Mouse (Mus musculus) hindbrain, embryonic 16.5 days (tissue): ENCODE data around the gene Zfp655. TPM values are rescaled to one million over a fixed set of nuclear protein-coding genes. Genes with fewer than 3 reads are reported as not detected.

ENCODE experiments used
- ATAC-seq: fragments of 200-750 bp; cut with Nextera tagmentation; 2 replicates; pipeline ENCODE4 v1.8.0; 2017; ENCODE audit warnings: moderate TSS enrichment, moderate library complexity
- H3K27ac ChIP-seq: fragments of 300-500 bp; sonication (generic); 2 replicates; pipeline ENCODE4 v1.5.1; 2014; ENCODE audit warnings: low read depth, mild to moderate bottlenecking, control low read depth, low read length, moderate library complexity
- H3K27me3 ChIP-seq: fragments of 300-500 bp; sonication (generic); replicated peaks from 2 replicates; pipeline ENCODE4 v1.6.1; 2014; ENCODE audit warnings: low read length; ENCODE audit not compliant: control insufficient read depth, insufficient read depth
- H3K36me3 ChIP-seq: fragments of 300-500 bp; sonication (generic); 2 replicates; pipeline ENCODE4 v1.6.1; 2014; ENCODE audit warnings: mild to moderate bottlenecking, low read length, moderate library complexity, mixed read lengths; ENCODE audit not compliant: control insufficient read depth, insufficient read depth
- H3K4me1 ChIP-seq: fragments of 300-500 bp; sonication (generic); 2 replicates; pipeline ENCODE4 v1.6.1; 2014; ENCODE audit warnings: low read depth, low read length; ENCODE audit not compliant: control insufficient read depth, insufficient read depth
- H3K4me2 ChIP-seq: fragments of 300-500 bp; sonication (generic); 2 replicates; pipeline ENCODE4 v1.6.1; 2014; ENCODE audit warnings: mild to moderate bottlenecking, low read length, control low read depth, moderate library complexity
- H3K4me3 ChIP-seq: fragments of 300-500 bp; sonication (generic); 2 replicates; pipeline ENCODE4 v1.5.1; 2014; ENCODE audit warnings: mild to moderate bottlenecking, low read length, control low read depth, moderate library complexity
- H3K9ac ChIP-seq: fragments of 300-500 bp; sonication (generic); 2 replicates; pipeline ENCODE4 v1.6.1; 2014; ENCODE audit warnings: low read depth, mild to moderate bottlenecking, control low read depth, low read length, moderate library complexity
- H3K9me3 ChIP-seq: fragments of 300-500 bp; sonication (generic); 2 replicates; pipeline ENCODE4 v1.6.1; 2014; ENCODE audit warnings: mild to moderate bottlenecking, low read length, moderate library complexity; ENCODE audit not compliant: control insufficient read depth
- WGBS: fragments of 180-500 bp; shearing (Covaris S2); extraction: QIAGEN DNeasy Blood & Tissue Kit; methylation state at CpG from one replicate; pipeline ENCODE4 v1.1.7; 2014; 5-methylcytosine and 5-hydroxymethylcytosine counted together
- polyA plus RNA-seq: library from polyadenylated mRNA; unstranded; fragments of >200 nt; fragmentation: Nextera tagmentation; extraction: Ambion mirVana; gene quantifications from 2 replicates; pipeline ENCODE4 v1.2.1, GENCODE M21; 2015

The Zfp655 gene
- polyA plus RNA-seq, result 27.2 and 30.0 TPM in 2 replicates

DNA sequence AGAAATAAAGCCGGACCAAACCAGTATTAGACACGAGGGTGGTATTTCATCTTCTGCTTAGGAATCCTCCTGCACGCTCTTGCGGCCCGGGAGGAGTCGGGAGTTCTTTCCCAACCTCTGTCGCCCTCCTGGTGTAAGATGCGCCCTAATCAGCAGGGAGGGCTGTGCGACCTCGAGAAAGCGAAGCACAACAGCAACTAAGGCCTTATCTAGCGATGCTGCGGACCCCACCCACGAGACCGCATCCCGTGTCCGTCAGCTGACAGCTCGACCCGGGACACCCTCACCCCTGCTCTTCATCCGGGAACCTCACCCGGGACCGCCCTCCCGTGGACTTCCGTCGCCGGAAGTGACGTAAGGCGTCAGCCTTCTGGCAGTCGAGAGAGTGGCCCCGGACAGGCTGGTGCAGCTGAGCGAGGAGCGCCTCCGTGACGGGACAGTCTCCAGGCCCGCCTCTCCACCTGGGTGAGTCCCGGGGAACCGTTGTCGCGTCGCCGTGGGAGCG lies at the start of gene Zfp655:
Gene Zfp655 (plus strand): TSS at position 349 of the 505 bp plus-strand sequence.
- Histone ChIP-seq H3K9ac (peak within 1 kb of the TSS; percentile 98), H3K36me3 (peaks cover 16% of the 10 kb centered on the region), H3K27me3 (no peaks in the 10 kb centered on the region), H3K4me3 (peak within 1 kb of the TSS; percentile 99), H3K4me1 (peaks cover 15% of the 10 kb centered on the region), H3K27ac (peak within 1 kb of the TSS; percentile 91), H3K9me3 (no peaks in the 10 kb centered on the region), H3K4me2 (peak within 1 kb of the TSS; percentile 84)
- peak; percentile 98 for ATAC-seq
- WGBS, result under 1% methylated on average over 39 of the region's 42 CpGs

- peaks cover 59% of the 10 kb centered on the region for H3K36me3 ChIP-seq
- H3K9me3 ChIP-seq, result no peaks in the 10 kb centered on the region
- H3K4me3 ChIP-seq, result no peak overlapping the region
- no peak overlapping the region for H3K9ac ChIP-seq
- peaks cover 12% of the 10 kb centered on the region for H3K4me1 ChIP-seq
- H3K27ac ChIP-seq, result no peak overlapping the region
- WGBS, result 93% methylated on average over 2 of the region's 2 CpGs
- H3K4me2 ChIP-seq, result no peak overlapping the region
- ATAC-seq, result no peak
- no peaks in the 10 kb centered on the region for H3K27me3 ChIP-seq
Measured at GRCm38 (mm10) chr5:145185244-145185643, 46.3 kb upstream of the Zfp655 start.

DNA sequence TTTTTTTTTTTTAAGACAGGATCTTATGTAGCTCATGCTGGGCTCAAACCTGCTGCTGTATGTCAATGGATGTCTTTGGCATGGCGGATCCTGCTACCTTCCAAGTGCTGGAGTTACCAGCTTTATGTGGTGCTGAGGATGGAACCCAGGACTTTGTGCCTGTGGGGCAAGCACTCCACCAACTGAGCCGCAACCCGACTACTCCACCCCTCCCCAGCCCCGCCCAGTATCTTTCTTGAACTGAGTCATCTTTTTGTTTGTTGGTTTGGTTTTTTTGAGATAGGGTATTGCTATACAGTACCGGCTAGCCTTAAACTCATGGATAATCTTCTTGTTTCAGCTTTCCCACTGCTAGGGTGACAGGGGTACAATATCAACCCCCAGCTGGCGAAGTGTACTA lies 42.1 kb upstream of the Zfp655 start:
- H3K27ac ChIP-seq, result no peak overlapping the region
- 91% methylated on average over 6 of the region's 6 CpGs for WGBS
- no peaks in the 10 kb centered on the region for H3K9me3 ChIP-seq
- no peaks in the 10 kb centered on the region for H3K27me3 ChIP-seq
- no peak overlapping the region for H3K4me2 ChIP-seq
- ATAC-seq, result no peak
- H3K4me1 ChIP-seq, result peaks cover 19% of the 10 kb centered on the region
- no peak overlapping the region for H3K4me3 ChIP-seq
- no peak overlapping the region for H3K9ac ChIP-seq
- peaks cover 27% of the 10 kb centered on the region for H3K36me3 ChIP-seq

- no peak overlapping the region for H3K27ac ChIP-seq
- WGBS, result 57% methylated on average over 5 of the region's 5 CpGs
- H3K4me2 ChIP-seq, result peak overlapping the region; percentile 90
- H3K27me3 ChIP-seq, result no peaks in the 10 kb centered on the region
- H3K9ac ChIP-seq, result peak overlapping the region; percentile 76
- peaks cover 32% of the 10 kb centered on the region for H3K36me3 ChIP-seq
- ATAC-seq, result peak; percentile 4; the same call in 1 of the 2 replicates
- no peaks in the 10 kb centered on the region for H3K9me3 ChIP-seq
- peaks cover 19% of the 10 kb centered on the region for H3K4me1 ChIP-seq
- H3K4me3 ChIP-seq, result peak overlapping the region; percentile 77
Measured at GRCm38 (mm10) chr5:145190373-145190772, 41.1 kb upstream of the Zfp655 start.

DNA sequence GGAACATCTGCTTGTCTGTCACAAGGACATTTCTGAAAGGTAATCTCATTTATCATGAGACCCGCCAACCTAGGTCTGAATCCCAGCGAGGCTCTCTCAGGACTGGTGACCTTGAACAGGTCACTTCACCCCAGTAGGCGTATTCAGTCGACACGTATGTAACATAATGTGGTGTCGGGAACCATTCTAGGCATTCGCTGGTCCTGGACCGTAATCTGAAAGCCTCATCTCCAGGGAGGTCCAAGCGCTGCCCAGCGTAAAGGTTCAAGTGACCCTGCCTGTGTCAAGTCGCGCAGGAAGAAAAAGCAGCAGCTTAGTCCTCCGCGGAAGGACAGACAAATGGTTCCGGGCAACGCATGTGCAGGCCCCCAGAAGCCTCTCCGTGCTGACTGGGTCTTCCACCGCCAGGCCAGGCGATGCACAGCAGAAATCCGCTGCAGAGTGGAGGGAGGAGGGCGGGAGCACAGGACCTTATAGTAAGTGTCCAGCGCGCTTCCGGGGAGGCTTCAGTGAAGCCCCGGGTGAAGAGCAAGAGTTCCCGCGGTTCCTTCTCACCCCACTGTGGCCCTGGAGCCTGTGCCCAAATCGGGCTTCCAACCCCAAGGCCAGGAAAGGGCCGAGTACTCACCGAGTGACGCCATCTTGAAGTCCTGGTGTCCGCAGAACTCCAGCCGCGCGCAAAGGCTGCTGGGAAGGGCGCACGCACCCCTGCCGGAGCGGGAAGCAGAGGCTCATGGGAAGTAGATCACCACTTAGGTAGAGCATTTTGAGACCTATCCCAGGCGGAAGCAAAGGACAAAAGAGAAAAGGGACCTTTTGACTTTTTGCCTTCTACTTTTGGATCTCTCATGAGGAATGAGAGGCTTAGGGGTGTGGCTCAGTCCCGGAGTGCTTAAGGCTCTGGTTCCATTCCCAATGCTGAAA lies 40.4 kb upstream of the Zfp655 start:
- H3K36me3 ChIP-seq, result peaks cover 30% of the 10 kb centered on the region
- no peaks in the 10 kb centered on the region for H3K27me3 ChIP-seq
- H3K4me2 ChIP-seq, result peak overlapping the region; percentile 90
- peak overlapping the region; percentile 77 for H3K4me3 ChIP-seq
- H3K9ac ChIP-seq, result peak overlapping the region; percentile 76
- no peaks in the 10 kb centered on the region for H3K9me3 ChIP-seq
- H3K4me1 ChIP-seq, result peaks cover 19% of the 10 kb centered on the region
- peak; percentile 89 for ATAC-seq
- WGBS, result under 1% methylated on average over 41 of the region's 41 CpGs
- peak overlapping the region; percentile 76 for H3K27ac ChIP-seq

- peaks cover 25% of the 10 kb centered on the region for H3K36me3 ChIP-seq
- no peak for ATAC-seq
- 91% methylated on average over 2 of the region's 2 CpGs for WGBS
Measured at GRCm38 (mm10) chr5:145191962-145192361, 39.6 kb upstream of the Zfp655 start, which contains the start of gene Atp5j2. Atp5j2 (minus strand) TSS chr5:145192062.

DNA sequence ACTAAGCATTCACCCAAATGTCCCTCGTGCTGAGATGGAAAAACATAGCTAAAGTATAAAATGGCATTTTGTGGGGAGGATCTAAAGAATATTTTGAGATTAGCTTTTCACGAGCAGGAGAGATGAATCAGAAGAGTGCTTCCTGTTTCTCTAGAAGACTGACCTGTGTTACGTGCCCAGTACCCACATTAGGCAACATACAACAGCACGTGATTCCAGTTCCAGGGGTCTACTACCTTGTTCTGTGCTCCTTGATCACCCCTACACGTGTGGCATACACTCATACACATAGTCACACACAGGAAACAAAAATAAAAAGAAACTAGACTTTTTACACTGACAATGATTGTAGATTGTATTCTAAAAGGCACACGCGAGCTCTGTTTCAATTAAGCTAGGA lies 31.1 kb upstream of the Zfp655 start:
- H3K4me2 ChIP-seq, result no peak overlapping the region; the same call in 1 of the 2 replicates
- peaks cover 16% of the 10 kb centered on the region for H3K4me1 ChIP-seq
- H3K9me3 ChIP-seq, result no peaks in the 10 kb centered on the region
- H3K4me3 ChIP-seq, result no peak overlapping the region
- H3K9ac ChIP-seq, result no peak overlapping the region
- no peak overlapping the region for H3K27ac ChIP-seq
- H3K27me3 ChIP-seq, result no peaks in the 10 kb centered on the region
- WGBS, result 80% methylated on average over 7 of the region's 7 CpGs
- H3K36me3 ChIP-seq, result peaks cover 7% of the 10 kb centered on the region
- no peak for ATAC-seq

More at GRCm38 (mm10) chr5:145191962-145192361, 39.6 kb upstream of the Zfp655 start, which contains the start of gene Atp5j2:
- Histone ChIP-seq H3K4me2 (peak within 1 kb of the TSS; percentile 90), H3K9ac (peak within 1 kb of the TSS; percentile 76), H3K27ac (peak within 1 kb of the TSS; percentile 76), H3K9me3 (no peaks in the 10 kb centered on the region), H3K4me1 (peaks cover 19% of the 10 kb centered on the region), H3K4me3 (peak within 1 kb of the TSS; percentile 77), H3K27me3 (no peaks in the 10 kb centered on the region)

DNA sequence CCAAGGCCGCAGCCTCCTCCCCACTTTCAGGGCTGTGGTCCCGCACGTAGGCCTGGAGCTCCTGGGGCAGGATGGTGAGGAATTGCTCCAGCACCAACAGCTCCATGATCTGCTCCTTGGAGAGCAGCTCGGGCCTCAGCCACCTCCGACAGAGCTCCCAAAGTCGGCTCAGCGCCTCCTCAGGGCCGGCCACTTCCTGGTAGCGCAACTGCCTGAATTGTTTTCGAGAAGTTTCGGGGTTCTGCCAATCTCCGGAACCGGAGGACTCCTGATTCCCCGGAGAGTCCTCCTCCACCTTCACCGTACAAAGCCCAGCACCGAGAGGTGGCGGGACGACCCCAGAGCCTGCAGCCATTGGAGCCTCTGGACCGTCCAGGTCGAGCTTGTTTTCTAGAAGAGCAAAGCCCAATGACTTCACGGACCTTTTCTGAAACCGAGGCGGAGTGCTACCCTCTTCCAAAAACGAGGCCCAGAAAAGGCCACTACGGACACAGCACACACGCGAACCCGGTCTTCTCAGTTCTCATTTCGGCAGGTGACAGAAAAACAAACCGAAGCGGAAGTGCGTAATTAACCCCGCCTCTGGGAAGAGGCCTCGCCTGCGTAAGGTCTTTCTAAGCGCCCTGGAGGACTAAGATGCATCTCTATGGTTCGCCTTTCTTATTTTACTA lies 30.1 kb upstream of the Zfp655 start, which contains the start of gene Zkscan14:
Gene Zkscan14 (minus strand): TSS at position 548 of the 671 bp plus-strand sequence.
- peaks cover 21% of the 10 kb centered on the region for H3K4me1 ChIP-seq
- H3K27me3 ChIP-seq, result no peaks in the 10 kb centered on the region
- 0 out of 2 replicates have a peak, but pooled peaks cover 2% of the 10 kb centered on the region for H3K36me3 ChIP-seq
- peak within 1 kb of the TSS; percentile 59 for H3K27ac ChIP-seq
- H3K9ac ChIP-seq, result peak within 1 kb of the TSS; percentile 82
- no peaks in the 10 kb centered on the region for H3K9me3 ChIP-seq
- WGBS, result 2% methylated on average over 37 of the region's 37 CpGs
- peak within 1 kb of the TSS; percentile 76 for H3K4me3 ChIP-seq
- ATAC-seq, result peak; percentile 25; the same call in 1 of the 2 replicates
- peak within 1 kb of the TSS; percentile 99 for H3K4me2 ChIP-seq
